Mouse (Mus musculus) heart, embryonic 14.5 days (tissue): ENCODE data around the gene Fam155a. TPM values are rescaled to one million over a fixed set of nuclear protein-coding genes. Genes with fewer than 3 reads are reported as not detected.

Experiments
- ATAC-seq: fragments of 200-750 bp; cut with Nextera tagmentation; 2 replicates; pipeline ENCODE4 v1.8.0; 2017; ENCODE audit warnings: low read depth, moderate TSS enrichment; ENCODE audit not compliant: insufficient number of reproducible peaks, insufficient read depth, low FRiP score
- H3K27ac ChIP-seq, 2 experiments: fragments of 200-500 bp in 1 of 2; fragments of 300-500 bp in 1 of 2; sonication (generic) in 1 of 2; replicated peaks in 1 of 2; 2 replicates each; pipeline ENCODE4 v1.5.1; 2012 to 2014; ENCODE audit warnings: low read depth in 2 of 2, low read length in 2 of 2, control low read depth in 1 of 2, mild to moderate bottlenecking in 1 of 2, mixed read lengths in 1 of 2; ENCODE audit not compliant: control insufficient read depth in 1 of 2, insufficient read depth in 1 of 2
- H3K27me3 ChIP-seq: fragments of 300-500 bp; sonication (generic); 2 replicates; pipeline ENCODE4 v1.6.1; 2014; ENCODE audit warnings: mild to moderate bottlenecking, low read length, control low read depth; ENCODE audit not compliant: control insufficient read depth, insufficient read depth
- H3K36me3 ChIP-seq: fragments of 300-500 bp; sonication (generic); 2 replicates; pipeline ENCODE4 v1.6.1; 2014; ENCODE audit warnings: mild to moderate bottlenecking, control low read depth, low read length, mixed read lengths; ENCODE audit not compliant: control insufficient read depth, insufficient read depth
- H3K4me1 ChIP-seq, 2 experiments: fragments of 200-500 bp in 1 of 2; fragments of 300-500 bp in 1 of 2; sonication (generic) in 1 of 2; 2 replicates each; pipeline ENCODE4 v1.6.1; 2012 to 2014; ENCODE audit warnings: low read length in 2 of 2, control low read depth in 1 of 2, mixed read lengths in 1 of 2; ENCODE audit not compliant: control insufficient read depth in 2 of 2, insufficient read depth in 2 of 2
- H3K4me2 ChIP-seq: fragments of 300-500 bp; sonication (generic); 2 replicates; pipeline ENCODE4 v1.6.1; 2014; ENCODE audit warnings: mild to moderate bottlenecking, low read length
- H3K4me3 ChIP-seq, 2 experiments: fragments of 200-500 bp in 1 of 2; fragments of 300-500 bp in 1 of 2; sonication (generic) in 1 of 2; 2 replicates each; pipeline ENCODE4 v1.5.1; 2012 to 2014; ENCODE audit warnings: low read length in 2 of 2, mild to moderate bottlenecking in 2 of 2, control low read depth in 1 of 2, low read depth in 1 of 2, moderate library complexity in 1 of 2; ENCODE audit not compliant: control insufficient read depth in 1 of 2, insufficient read depth in 1 of 2
- H3K9ac ChIP-seq: fragments of 300-500 bp; sonication (generic); 2 replicates; pipeline ENCODE4 v1.6.1; 2014; ENCODE audit warnings: mild to moderate bottlenecking, low read length
- H3K9me3 ChIP-seq: fragments of 300-500 bp; sonication (generic); 2 replicates; pipeline ENCODE4 v1.6.1; 2016; ENCODE audit warnings: low read length, control low read depth; ENCODE audit not compliant: control insufficient read depth
- WGBS: fragments of 180-500 bp; shearing (Covaris S2); extraction: QIAGEN DNeasy Blood & Tissue Kit; methylation state at CpG from one replicate; pipeline ENCODE4 v1.1.7; 2014; 5-methylcytosine and 5-hydroxymethylcytosine counted together
- polyA plus RNA-seq: library from polyadenylated mRNA; unstranded; fragments of >200 nt; fragmentation: Nextera tagmentation; extraction: Ambion mirVana; gene quantifications from 2 replicates; pipeline ENCODE4 v1.2.1, GENCODE M21; 2014

Gene Fam155a
- polyA plus RNA-seq, 1 experiment from 2014 or later, result 0.16 TPM

DNA sequence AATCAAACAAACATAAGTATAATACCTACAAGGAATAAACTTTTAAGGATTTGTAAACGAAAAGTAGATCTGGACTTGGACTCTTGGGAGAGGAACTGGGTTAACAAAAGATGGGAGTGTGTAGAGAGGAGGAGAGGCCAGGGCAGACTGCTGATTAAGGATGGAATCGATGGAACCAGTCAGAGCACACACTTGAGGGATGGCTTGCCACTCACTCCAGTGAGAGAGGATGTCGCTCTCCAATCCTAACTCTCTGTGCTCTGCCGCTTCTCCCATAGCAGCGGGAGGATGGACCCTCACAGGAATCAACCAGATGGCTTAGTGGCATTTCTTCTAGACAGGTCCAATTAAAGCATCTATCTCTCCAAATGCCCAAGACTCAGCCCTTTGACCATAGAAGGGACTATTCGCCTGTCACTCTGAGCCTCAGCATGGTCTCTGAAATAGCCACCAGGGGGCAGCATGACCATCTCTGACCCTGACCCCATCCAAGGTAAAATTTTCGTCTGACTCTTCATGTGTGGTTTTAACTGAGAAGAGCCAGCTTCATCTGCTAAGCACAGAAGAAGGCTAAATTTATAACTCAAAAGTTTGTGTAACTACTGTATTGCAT, 422.3 kb downstream of the Fam155a start:
- Histone ChIP-seq H3K9ac (no peak overlapping the region), H3K36me3 (no peaks in the 10 kb centered on the region), H3K27me3 (no peaks in the 10 kb centered on the region), H3K4me1 (no peaks in the 10 kb centered on the region), H3K4me2 (no peak overlapping the region), H3K27ac (no peak overlapping the region), H3K4me3 (no peak overlapping the region), H3K9me3 (no peaks in the 10 kb centered on the region)
- 47% methylated on average over 7 of the region's 7 CpGs for WGBS
- no peak for ATAC-seq

DNA sequence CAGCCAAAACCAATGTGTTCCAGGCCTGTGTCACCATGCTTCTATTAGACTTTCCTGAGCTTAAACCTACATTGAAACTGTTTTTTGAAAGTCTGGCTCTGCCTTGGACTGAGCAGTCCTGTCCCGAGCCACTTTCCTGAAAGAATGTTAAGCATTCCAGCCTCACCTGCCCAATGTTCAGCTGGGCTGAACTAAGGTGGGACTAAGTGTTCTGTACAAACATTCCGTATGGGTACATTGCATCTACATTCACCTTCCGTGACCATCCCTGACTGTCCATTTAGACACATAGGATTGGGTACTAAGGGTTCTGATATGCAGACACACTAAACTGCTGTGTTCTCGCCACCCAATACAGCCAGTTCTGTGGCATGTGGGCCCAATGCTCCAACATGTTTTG, 423.8 kb downstream of the Fam155a start:
- Histone ChIP-seq H3K9ac (no peak overlapping the region), H3K9me3 (no peaks in the 10 kb centered on the region), H3K27ac (no peak overlapping the region), H3K4me2 (no peak overlapping the region), H3K4me3 (no peak overlapping the region), H3K4me1 (no peaks in the 10 kb centered on the region), H3K27me3 (no peaks in the 10 kb centered on the region), H3K36me3 (no peaks in the 10 kb centered on the region)
- 73% methylated on average over 4 of the region's 4 CpGs for WGBS
- ATAC-seq, result no peak

GRCm38 (mm10) chr8:9344136-9344535, 426.8 kb downstream of the Fam155a start:
- H3K4me2 ChIP-seq, result no peak overlapping the region
- H3K27me3 ChIP-seq, result no peaks in the 10 kb centered on the region
- H3K4me3 ChIP-seq, result no peak overlapping the region
- H3K27ac ChIP-seq, result no peak overlapping the region
- no peaks in the 10 kb centered on the region for H3K9me3 ChIP-seq
- no peaks in the 10 kb centered on the region for H3K36me3 ChIP-seq
- H3K4me1 ChIP-seq, result no peaks in the 10 kb centered on the region
- no peak overlapping the region for H3K9ac ChIP-seq
- no peak for ATAC-seq
- 70% methylated on average over 4 of the region's 4 CpGs for WGBS

- ATAC-seq, result no peak
- Histone ChIP-seq H3K36me3 (no peaks in the 10 kb centered on the region), H3K9me3 (no peaks in the 10 kb centered on the region), H3K27me3 (no peaks in the 10 kb centered on the region), H3K4me1 (no peaks in the 10 kb centered on the region), H3K4me2 (no peak overlapping the region), H3K4me3 (no peak overlapping the region), H3K9ac (no peak overlapping the region), H3K27ac (no peak overlapping the region)
- 80% methylated on average over 9 of the region's 9 CpGs for WGBS
Observed at GRCm38 (mm10) chr8:9342998-9343397, 428.0 kb downstream of the Fam155a start.

- WGBS, result 77% methylated on average over 9 of the region's 9 CpGs
- Histone ChIP-seq H3K4me3 (no peak overlapping the region), H3K27ac (no peak overlapping the region)
Observed at GRCm38 (mm10) chr8:9342593-9342992, 428.4 kb downstream of the Fam155a start.

DNA sequence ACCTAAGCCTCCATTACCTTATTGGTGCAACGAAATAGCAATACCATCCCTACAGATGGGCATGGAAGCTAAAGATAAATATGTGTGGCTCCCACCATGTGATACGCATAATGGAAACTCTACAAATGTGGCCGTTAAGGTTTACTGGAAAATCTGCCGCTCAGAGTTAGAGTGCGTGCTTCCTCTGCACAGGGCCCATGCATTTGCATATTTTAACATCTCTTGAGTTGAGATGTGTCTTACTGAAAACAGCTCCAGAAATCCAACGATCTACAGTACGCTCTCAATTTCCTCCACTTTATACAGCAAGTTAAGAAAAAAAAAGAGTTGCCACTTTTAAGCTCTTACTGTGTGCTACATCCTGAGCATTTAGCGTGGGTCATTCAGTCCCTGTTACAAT, 433.1 kb downstream of the Fam155a start:
- Histone ChIP-seq H3K27me3 (no peaks in the 10 kb centered on the region), H3K27ac (no peak overlapping the region), H3K9ac (no peak overlapping the region), H3K4me3 (no peak overlapping the region), H3K4me2 (no peak overlapping the region), H3K9me3 (no peaks in the 10 kb centered on the region), H3K36me3 (no peaks in the 10 kb centered on the region), H3K4me1 (peaks cover under 1 to 1% of the 10 kb centered on the region in 2 experiments; a peak in 1 of 4 replicates)
- 89% methylated on average over 8 of the region's 8 CpGs for WGBS
- ATAC-seq, result no peak

More at GRCm38 (mm10) chr8:9342593-9342992, 428.4 kb downstream of the Fam155a start:
- H3K9me3 ChIP-seq, result no peaks in the 10 kb centered on the region
- H3K27me3 ChIP-seq, result no peaks in the 10 kb centered on the region
- no peak overlapping the region for H3K4me2 ChIP-seq
- H3K36me3 ChIP-seq, result no peaks in the 10 kb centered on the region
- no peaks in the 10 kb centered on the region for H3K4me1 ChIP-seq
- H3K9ac ChIP-seq, result no peak overlapping the region
- no peak for ATAC-seq

DNA sequence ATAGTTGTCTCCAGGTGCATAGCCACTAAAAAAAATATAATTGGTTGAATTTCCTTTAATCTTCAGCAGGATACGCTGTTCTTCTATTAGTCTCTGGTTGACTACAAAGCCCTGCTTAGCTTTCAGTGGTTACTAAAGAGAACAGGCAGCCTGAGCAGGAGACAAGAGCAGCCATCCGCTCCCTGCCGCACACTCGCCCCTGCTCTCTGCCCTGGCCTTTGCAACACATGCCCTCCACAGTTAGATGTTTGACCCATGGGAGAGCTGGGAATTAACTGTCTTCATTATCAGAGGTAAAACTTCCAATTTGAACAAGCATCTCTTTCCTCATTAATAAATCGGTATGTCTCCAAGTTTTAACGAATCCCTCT, 435.0 kb downstream of the Fam155a start:
- Histone ChIP-seq H3K4me2 (no peak overlapping the region), H3K4me3 (no peak overlapping the region), H3K9ac (no peak overlapping the region), H3K4me1 (peaks cover 2 to 5% of the 10 kb centered on the region in 2 experiments; a peak in 1 of 4 replicates), H3K9me3 (no peaks in the 10 kb centered on the region), H3K27me3 (no peaks in the 10 kb centered on the region), H3K36me3 (no peaks in the 10 kb centered on the region), H3K27ac (no peak overlapping the region)
- no peak for ATAC-seq
- 66% methylated on average over 6 of the region's 6 CpGs for WGBS

DNA sequence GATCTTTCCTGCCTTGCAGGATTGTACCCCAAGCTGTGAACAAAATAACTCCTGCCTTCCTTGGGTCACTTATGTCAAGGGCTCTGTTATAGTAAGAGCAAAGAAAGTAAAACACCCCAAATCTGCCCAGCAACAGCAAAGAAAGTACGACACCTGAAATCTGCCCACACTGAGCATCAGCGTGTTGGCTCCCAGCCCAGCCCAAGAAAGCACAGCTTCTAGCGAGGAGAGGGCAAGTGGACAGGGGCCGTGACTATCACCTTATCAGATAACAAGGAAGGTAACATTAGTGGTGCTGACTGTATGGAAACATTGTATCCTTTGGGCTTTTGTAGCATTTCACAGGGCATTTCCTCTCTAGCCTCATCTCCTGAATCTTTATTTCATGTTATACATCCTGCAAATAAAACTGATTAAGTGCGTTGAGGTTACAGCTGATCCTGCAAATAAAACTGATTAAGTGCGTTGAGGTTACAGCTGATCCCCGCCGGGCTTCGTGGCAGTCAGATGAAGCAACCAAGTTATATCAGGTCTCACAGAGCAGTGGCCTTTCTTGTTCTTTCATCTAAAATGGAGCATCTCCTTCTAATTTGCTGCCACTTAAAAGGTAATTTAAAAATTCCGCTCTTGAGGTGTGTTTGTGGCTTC, 435.6 kb downstream of the Fam155a start:
- Histone ChIP-seq H3K27me3 (no peaks in the 10 kb centered on the region), H3K36me3 (no peaks in the 10 kb centered on the region), H3K9me3 (no peaks in the 10 kb centered on the region), H3K27ac (no peak overlapping the region), H3K4me3 (no peak overlapping the region), H3K9ac (no peak overlapping the region), H3K4me1 (peaks cover 2 to 5% of the 10 kb centered on the region in 2 experiments; a peak in 1 of 4 replicates), H3K4me2 (no peak overlapping the region)
- ATAC-seq, result no peak
- WGBS, result 60% methylated on average over 10 of the region's 10 CpGs
